Comparison of ENCODE assay signal across 10 mouse cellular contexts in the genomic region with DNA sequence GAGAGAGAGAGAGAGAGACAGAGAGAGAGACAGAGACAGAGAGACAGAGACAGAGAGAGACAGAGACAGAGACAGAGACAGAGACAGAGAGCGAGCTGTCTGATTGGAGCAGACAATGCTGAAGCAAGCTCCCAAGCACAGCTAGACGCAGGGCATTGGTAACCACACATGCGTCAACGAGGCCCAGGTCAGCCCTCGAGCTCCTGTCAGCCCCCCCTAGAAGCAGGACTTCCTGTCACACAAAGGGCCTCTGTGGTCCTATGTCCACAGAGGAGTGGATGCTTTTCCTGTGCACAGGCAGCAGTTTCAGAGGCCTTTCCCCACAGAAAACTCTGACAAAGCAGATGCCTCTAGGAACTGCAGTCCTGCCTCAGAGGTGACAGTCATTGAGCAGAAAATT. TPM values are rescaled to one million over a fixed set of nuclear protein-coding genes. Genes with fewer than 3 reads are reported as not detected.
DNase-seq lines count a peak whose midpoint lies in the region; ATAC-seq and TF ChIP-seq lines count a peak whose summit lies in the region.
"Had no signal": no experiment of that assay in that cellular context is flagged by ENCODE, and none has a peak within 500 bp of the region (broad histone marks: within the 10 kb centered on the region; RNA-seq: fewer than 3 reads in every experiment).

No protein-coding gene starts in this region.

- H3K4me2 ChIP-seq in limb, embryonic 11.5 days (ENCODE audit: low read depth, severe bottlenecking): no peak overlapping the region

- TF ChIP-seq POLR2A in testis, adult 2 months (IDR thresholded peaks at IDR 0.05; ENCODE audit: control insufficient read depth, low read depth, low read length): no peak

- no peak overlapping the region for H3K4me3 ChIP-seq in gastrocnemius, adult 2 months
- H3K4me3 ChIP-seq in testis, adult 2 months (ENCODE audit: control insufficient read depth, low read depth, low read length): no peak overlapping the region
- no peak overlapping the region for H3K4me3 ChIP-seq in limb, embryonic 11.5 days (ENCODE audit: low read depth, low read length)

- 0 out of 2 replicates have a peak, but pooled peaks cover 2% of the 10 kb centered on the region for H3K4me1 ChIP-seq in testis, adult 2 months (ENCODE audit: control insufficient read depth, insufficient read depth, low read length)
- peaks cover 7% of the 10 kb centered on the region; the same call in 1 of the 2 replicates for H3K4me1 ChIP-seq in limb, embryonic 11.5 days (ENCODE audit: control insufficient read depth, insufficient read depth, low read length)

- intact Hi-C loops in gastrocnemius, adult 2 months (cut with DNase I): no loop called here
- intact Hi-C loops in left cerebral cortex, postnatal 25 days (cut with DNase I): no loop called here

- no peak overlapping the region for H3K9ac ChIP-seq in limb, embryonic 11.5 days (ENCODE audit: low read length)

- no peak for DNase-seq in gastrocnemius, adult 2 months
- DNase-seq in gastrocnemius, postnatal 10 days: no peak
- DNase-seq in testis, postnatal 10 days (ENCODE audit: low spot score): no peak
- no peak for DNase-seq in limb, embryonic 11.5 days (ENCODE audit: low spot score)
- no peak for DNase-seq in thymus, adult 18-20 months
- DNase-seq in cerebellum, postnatal 36 days: no peak
- DNase-seq in left cerebral cortex, postnatal 25 days (ENCODE audit: low spot score in 2 of 2): no peak
- DNase-seq: adrenal gland, postnatal 25 days had no signal

- peak overlapping the region; percentile 67 for H3K27ac ChIP-seq in gastrocnemius, adult 2 months
- peak overlapping the region; percentile 21; the same call in 1 of the 2 replicates for H3K27ac ChIP-seq in testis, adult 2 months (ENCODE audit: control insufficient read depth, insufficient read depth, low read depth, low read length)
- H3K27ac ChIP-seq in limb, embryonic 11.5 days (replicated peaks; ENCODE audit: low read depth, low read length): 0 out of 2 replicates have a peak overlapping the region, but pooled peaks have one; percentile 21

- ATAC-seq in limb, embryonic 11.5 days (ENCODE audit: insufficient number of reproducible peaks, low FRiP score, low TSS enrichment, low read depth): no peak
- ATAC-seq: CD4-positive, CD25-positive, alpha-beta regulatory T cell, adult 4 months had no signal

- 40% methylated on average over 5 of the region's 5 CpGs for WGBS in limb, embryonic 11.5 days

- no peaks in the 10 kb centered on the region for H3K36me3 ChIP-seq in testis, adult 2 months (ENCODE audit: control insufficient read depth, insufficient read depth, low read length)
- H3K36me3 ChIP-seq in limb, embryonic 11.5 days (ENCODE audit: control insufficient read depth, insufficient read depth, low read length): no peaks in the 10 kb centered on the region

- H3K27me3 ChIP-seq in testis, adult 2 months (ENCODE audit: control insufficient read depth, insufficient read depth, low read length): no peaks in the 10 kb centered on the region
- no peaks in the 10 kb centered on the region for H3K27me3 ChIP-seq in limb, embryonic 11.5 days (ENCODE audit: control insufficient read depth, insufficient read depth, low read length)

- no peaks in the 10 kb centered on the region for H3K9me3 ChIP-seq in limb, embryonic 11.5 days (ENCODE audit: control insufficient read depth, low read length)

- no peak for TF ChIP-seq CTCF in gastrocnemius, adult 2 months (IDR thresholded peaks at IDR 0.05)
- TF ChIP-seq CTCF in testis, adult 2 months (IDR thresholded peaks at IDR 0.05; ENCODE audit: control insufficient read depth, insufficient read depth, insufficient replicate concordance, low read depth, low read length): no peak

RNA-seq across cellular contexts. Expression of a gene that starts 38.6 kb away (rescaled TPM):
- 10 to 100 TPM; 43.7 to 70.1 TPM for total RNA-seq in gastrocnemius, adult 2 months (2021)
- total RNA-seq in gastrocnemius, postnatal 10 days (2021): 10 to 100 TPM; 42.8 to 44.4 TPM
- 103 and 108 TPM in 2 replicates for polyA plus RNA-seq in testis, adult 2 months (2012; rRNA removed)
- polyA plus RNA-seq in limb, embryonic 11.5 days (2014; fragmentation: Nextera tagmentation; extraction: Ambion mirVana): 45.4 and 52.0 TPM in 2 replicates
- total RNA-seq in left cerebral cortex, postnatal 25 days (2021): 10 to 100 TPM; 90.1 to 97.8 TPM
